Mouse (Mus musculus) thymus, postnatal 4 days (tissue): ENCODE measurements around the gene 4933430I17Rik.
"Not testable (repeated sequence)": the region's sequence is repeated elsewhere in the genome, so short reads cannot be mapped to it uniquely, and the experiment has no call there.

Experiments
- DNase-seq: peaks from one replicate; pipeline ENCODE4 v3.0.0; 2021

The 4933430I17Rik gene

GRCm38 (mm10) chr4:62557436-62557835 lies 32.3 kb downstream of the 4933430I17Rik start:
- DNase-seq: no peak

GRCm38 (mm10) chr4:62559797-62560329 lies 34.7 kb downstream of the 4933430I17Rik start, which contains the start of gene Rgs3:
Gene Rgs3 (plus strand): TSS chr4:62559847.
- DNase-seq: no peak

GRCm38 (mm10) chr4:62560963-62561629 lies 35.9 kb downstream of the 4933430I17Rik start:
- DNase-seq: peak; percentile 83

- no peak for DNase-seq
These were observed 36.4 kb downstream of the 4933430I17Rik start for GRCm38 (mm10) chr4:62561630-62562001.

- peak; percentile 32 for DNase-seq
These were observed 36.8 kb downstream of the 4933430I17Rik start for GRCm38 (mm10) chr4:62562006-62562405.

- no peak for DNase-seq
These were observed 41.4 kb downstream of the 4933430I17Rik start for GRCm38 (mm10) chr4:62566530-62566929.

GRCm38 (mm10) chr4:62567696-62568095 lies 42.5 kb downstream of the 4933430I17Rik start:
- DNase-seq: no peak

GRCm38 (mm10) chr4:62568359-62568758 lies 43.2 kb downstream of the 4933430I17Rik start:
- DNase-seq: no peak

- no peak for DNase-seq
These were observed 44.4 kb downstream of the 4933430I17Rik start for GRCm38 (mm10) chr4:62569603-62570002.

GRCm38 (mm10) chr4:62570029-62570428 lies 44.9 kb downstream of the 4933430I17Rik start:
- no peak for DNase-seq

- DNase-seq: peak; percentile 44
These were observed 57.4 kb downstream of the 4933430I17Rik start for GRCm38 (mm10) chr4:62582365-62583264.

- peak; percentile 74 for DNase-seq
These were observed 58.3 kb downstream of the 4933430I17Rik start for GRCm38 (mm10) chr4:62583265-62584092.

- DNase-seq: no peak
These were observed 61.9 kb downstream of the 4933430I17Rik start for GRCm38 (mm10) chr4:62587067-62587466.

GRCm38 (mm10) chr4:62590878-62591277 lies 65.7 kb downstream of the 4933430I17Rik start:
- no peak for DNase-seq

GRCm38 (mm10) chr4:62591326-62591725 lies 66.2 kb downstream of the 4933430I17Rik start:
- peak; percentile 32 for DNase-seq

- DNase-seq: not testable (repeated sequence)
These were observed 68.5 kb downstream of the 4933430I17Rik start for GRCm38 (mm10) chr4:62593546-62594240.

GRCm38 (mm10) chr4:62594442-62594841 lies 69.3 kb downstream of the 4933430I17Rik start:
- DNase-seq: no peak

GRCm38 (mm10) chr4:62596051-62596450 lies 70.9 kb downstream of the 4933430I17Rik start:
- DNase-seq: no peak
